Mouse (Mus musculus) hindbrain, postnatal 0 days (tissue): ENCODE measurements around the gene Agfg1. TPM values are rescaled to one million over a fixed set of nuclear protein-coding genes. Genes with fewer than 3 reads are reported as not detected.
A peak's percentile ranks its signal among the peaks of the same experiment; 100 is the strongest.

ENCODE experiments used
- ATAC-seq: fragments of 200-750 bp; cut with Nextera tagmentation; 2 replicates; pipeline ENCODE4 v1.8.0; 2017; ENCODE audit warnings: mild to moderate bottlenecking, moderate TSS enrichment, moderate library complexity
- DNase-seq: peaks from one replicate; pipeline ENCODE4 v3.0.0-alpha.2; 2015; ENCODE audit warnings: low spot score
- H3K27ac ChIP-seq: fragments of 300-500 bp; sonication (generic); 2 replicates; pipeline ENCODE4 v1.5.1; 2014; ENCODE audit warnings: mild to moderate bottlenecking
- H3K27me3 ChIP-seq: fragments of 300-500 bp; sonication (generic); 2 replicates; pipeline ENCODE4 v1.6.1; 2014; ENCODE audit warnings: low read length, mixed read lengths; ENCODE audit not compliant: insufficient read depth
- H3K36me3 ChIP-seq: fragments of 300-500 bp; sonication (generic); 2 replicates; pipeline ENCODE4 v1.6.1; 2014; ENCODE audit warnings: low read length, mixed read lengths; ENCODE audit not compliant: insufficient read depth
- H3K4me1 ChIP-seq: fragments of 300-500 bp; sonication (generic); 2 replicates; pipeline ENCODE4 v1.6.1; 2014; ENCODE audit warnings: antibody characterized with exemption, low read length, mixed read lengths; ENCODE audit not compliant: insufficient read depth
- H3K4me2 ChIP-seq: fragments of 300-500 bp; sonication (generic); 2 replicates; pipeline ENCODE4 v1.6.1; 2014; ENCODE audit warnings: low read depth, mild to moderate bottlenecking, low read length, moderate library complexity, mixed read lengths
- H3K4me3 ChIP-seq: fragments of 300-500 bp; sonication (generic); 2 replicates; pipeline ENCODE4 v1.5.1; 2014; ENCODE audit warnings: low read length
- H3K9ac ChIP-seq: fragments of 300-500 bp; sonication (generic); replicated peaks from 2 replicates; pipeline ENCODE4 v1.6.1; 2014; ENCODE audit warnings: mild to moderate bottlenecking, low read length, moderate library complexity, mixed read lengths
- H3K9me3 ChIP-seq: fragments of 300-500 bp; sonication (generic); 2 replicates; pipeline ENCODE4 v1.6.1; 2016; ENCODE audit warnings: low read length, mixed read lengths
- CTCF ChIP-seq: IDR thresholded peaks from 2 replicates; pipeline ENCODE4 v1.5.1; 2016; ENCODE audit warnings: antibody characterized with exemption, control low read depth, low read depth
- WGBS: fragments of 180-500 bp; shearing (Covaris S2); extraction: QIAGEN DNeasy Blood & Tissue Kit; methylation state at CpG from one replicate; pipeline ENCODE4 v1.1.7; 2014; 5-methylcytosine and 5-hydroxymethylcytosine counted together
- polyA plus RNA-seq: library from polyadenylated mRNA; unstranded; fragments of >200 nt; fragmentation: Nextera tagmentation; extraction: Ambion mirVana; gene quantifications from 2 replicates; pipeline ENCODE4 v1.2.1, GENCODE M21; 2015
- total RNA-seq: library from RNA; depleted of rRNA; stranded (reverse); fragments of >200 nt; gene quantifications from 2 replicates; pipeline ENCODE4 v1.2.3, GENCODE M21; 2014

The Agfg1 gene
- total and polyA plus RNA-seq, 2 experiments from 2014 or later = 20.7 to 98.6 TPM

GRCm38 (mm10) chr1:82807206-82807605, 32.1 kb upstream of the Agfg1 start:
- H3K4me2 ChIP-seq = no peak overlapping the region
- no peaks in the 10 kb centered on the region for H3K36me3 ChIP-seq
- H3K4me3 ChIP-seq = no peak overlapping the region
- WGBS = 78% methylated on average over 7 of the region's 7 CpGs
- no peak for TF ChIP-seq CTCF
- no peak overlapping the region for H3K9ac ChIP-seq
- DNase-seq = no peak
- no peaks in the 10 kb centered on the region for H3K27me3 ChIP-seq
- no peak for ATAC-seq
- H3K27ac ChIP-seq = no peak overlapping the region
- H3K9me3 ChIP-seq = no peaks in the 10 kb centered on the region
- H3K4me1 ChIP-seq = no peaks in the 10 kb centered on the region

GRCm38 (mm10) chr1:82808564-82808963, 30.7 kb upstream of the Agfg1 start:
- H3K4me1 ChIP-seq = no peaks in the 10 kb centered on the region
- H3K4me3 ChIP-seq = no peak overlapping the region
- ATAC-seq (no peak), DNase-seq (no peak)
- no peaks in the 10 kb centered on the region for H3K27me3 ChIP-seq
- H3K4me2 ChIP-seq = no peak overlapping the region
- no peak overlapping the region for H3K9ac ChIP-seq
- H3K36me3 ChIP-seq = no peaks in the 10 kb centered on the region
- TF ChIP-seq CTCF = no peak
- no peaks in the 10 kb centered on the region for H3K9me3 ChIP-seq
- H3K27ac ChIP-seq = no peak overlapping the region
- 53% methylated on average over 3 of the region's 3 CpGs for WGBS

GRCm38 (mm10) chr1:82811766-82812165, 27.5 kb upstream of the Agfg1 start:
- no peak overlapping the region for H3K9ac ChIP-seq
- no peaks in the 10 kb centered on the region for H3K9me3 ChIP-seq
- no peak overlapping the region for H3K4me2 ChIP-seq
- no peak overlapping the region for H3K27ac ChIP-seq
- H3K27me3 ChIP-seq = no peaks in the 10 kb centered on the region
- TF ChIP-seq CTCF = no peak
- DNase-seq = no peak
- WGBS = 42% methylated on average over 1 of the region's 1 CpGs
- no peak for ATAC-seq
- no peaks in the 10 kb centered on the region for H3K4me1 ChIP-seq
- H3K36me3 ChIP-seq = no peaks in the 10 kb centered on the region
- H3K4me3 ChIP-seq = no peak overlapping the region

GRCm38 (mm10) chr1:82815941-82816716, 23.2 kb upstream of the Agfg1 start:
- DNase-seq = no peak
- Histone ChIP-seq H3K9me3 (no peaks in the 10 kb centered on the region), H3K27me3 (no peaks in the 10 kb centered on the region), H3K4me3 (no peak overlapping the region), H3K27ac (no peak overlapping the region), H3K4me1 (no peaks in the 10 kb centered on the region), H3K36me3 (no peaks in the 10 kb centered on the region), H3K9ac (no peak overlapping the region), H3K4me2 (no peak overlapping the region)
- no peak for TF ChIP-seq CTCF
- peak; percentile 56 for ATAC-seq
- 68% methylated on average over 17 of the region's 17 CpGs for WGBS

- 72% methylated on average over 10 of the region's 10 CpGs for WGBS
- no peak overlapping the region for H3K4me2 ChIP-seq
- DNase-seq (no peak), ATAC-seq (no peak)
- H3K4me3 ChIP-seq = no peak overlapping the region
- H3K27ac ChIP-seq = no peak overlapping the region
- H3K9me3 ChIP-seq = no peaks in the 10 kb centered on the region
- no peak overlapping the region for H3K9ac ChIP-seq
- no peaks in the 10 kb centered on the region for H3K4me1 ChIP-seq
- TF ChIP-seq CTCF = no peak
- H3K36me3 ChIP-seq = no peaks in the 10 kb centered on the region
- H3K27me3 ChIP-seq = no peaks in the 10 kb centered on the region
Observed at GRCm38 (mm10) chr1:82819366-82819765, 19.9 kb upstream of the Agfg1 start.

GRCm38 (mm10) chr1:82820179-82820578, 19.1 kb upstream of the Agfg1 start:
- H3K4me2 ChIP-seq = no peak overlapping the region
- no peaks in the 10 kb centered on the region for H3K36me3 ChIP-seq
- H3K4me3 ChIP-seq = no peak overlapping the region
- TF ChIP-seq CTCF = no peak
- 62% methylated on average over 15 of the region's 15 CpGs for WGBS
- no peaks in the 10 kb centered on the region for H3K27me3 ChIP-seq
- H3K27ac ChIP-seq = no peak overlapping the region
- no peak overlapping the region for H3K9ac ChIP-seq
- DNase-seq = no peak
- no peaks in the 10 kb centered on the region for H3K4me1 ChIP-seq
- no peak for ATAC-seq
- H3K9me3 ChIP-seq = no peaks in the 10 kb centered on the region

- Histone ChIP-seq H3K27ac (no peak overlapping the region), H3K9ac (no peak overlapping the region), H3K4me2 (no peak overlapping the region), H3K4me1 (no peaks in the 10 kb centered on the region), H3K9me3 (no peaks in the 10 kb centered on the region), H3K4me3 (no peak overlapping the region), H3K36me3 (no peaks in the 10 kb centered on the region), H3K27me3 (no peaks in the 10 kb centered on the region)
- no peak for TF ChIP-seq CTCF
- DNase-seq = no peak
- ATAC-seq = no peak
- WGBS = 79% methylated on average over 3 of the region's 3 CpGs
Observed at GRCm38 (mm10) chr1:82820626-82821186, 18.6 kb upstream of the Agfg1 start.
